Mouse (Mus musculus) thymus, postnatal 14 days (tissue): ENCODE measurements around the gene Cst9.
A peak's percentile ranks its signal among the peaks of the same experiment; 100 is the strongest.

Experiments used
- DNase-seq: peaks from one replicate; pipeline ENCODE4 v3.0.0; 2021

Gene Cst9

DNA sequence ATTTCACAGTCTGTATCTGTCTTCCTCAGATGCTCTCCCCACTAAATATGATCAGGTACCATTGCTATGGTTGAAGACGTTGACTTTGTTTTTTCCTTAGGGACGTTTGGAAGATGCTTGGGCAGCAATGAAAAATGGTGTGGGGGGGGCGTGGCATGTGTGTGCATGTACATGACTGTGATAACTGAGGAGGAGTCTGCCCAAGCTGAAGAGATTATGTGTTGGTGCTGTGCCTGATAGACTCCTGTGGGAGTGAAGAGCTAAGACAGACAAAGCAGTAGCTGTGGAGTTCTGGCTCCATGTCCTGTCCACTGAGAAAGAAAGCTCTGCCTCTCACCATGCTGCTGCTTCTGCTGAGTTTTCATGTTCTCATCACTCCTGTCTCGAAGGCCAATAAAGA lies at the start of gene Cst9:
Cst9 (plus strand) TSS at position 236 of the 400 bp plus-strand sequence.
- DNase-seq, result no peak

- no peak for DNase-seq
Measured at GRCm38 (mm10) chr2:148789142-148789541, 45.8 kb upstream of the Cst9 start, which contains the start of gene Cst12. Cst12 (plus strand) TSS chr2:148789361.

- DNase-seq, result no peak
Measured at GRCm38 (mm10) chr2:148798485-148798884, 36.5 kb upstream of the Cst9 start, which contains the start of gene Cst8. Cst8 (plus strand) TSS chr2:148798785.

DNA sequence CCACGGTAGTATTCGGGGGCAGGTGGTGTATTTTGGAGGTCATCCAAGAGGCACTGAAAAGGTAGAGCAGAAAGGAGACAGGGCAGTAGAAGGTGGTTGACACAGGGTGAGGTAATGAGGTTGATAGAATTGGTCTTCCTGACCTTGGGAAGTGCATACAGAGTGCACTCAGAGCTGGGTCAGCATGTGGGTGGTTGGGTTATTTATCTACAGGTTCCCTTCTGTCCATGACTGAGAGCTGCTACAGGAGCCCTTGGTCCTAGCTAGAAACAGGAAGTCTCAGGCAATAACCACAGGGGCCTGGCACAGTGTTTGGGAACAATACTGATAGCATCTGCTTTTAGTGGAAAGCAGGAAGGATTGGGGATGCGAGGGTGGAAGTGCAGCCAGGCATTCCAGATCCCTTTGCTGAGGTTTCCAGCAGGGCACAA lies 33.4 kb upstream of the Cst9 start:
- no peak for DNase-seq

GRCm38 (mm10) chr2:148806696-148807095 lies 28.3 kb upstream of the Cst9 start:
- DNase-seq, result no peak

GRCm38 (mm10) chr2:148819909-148820308 lies 15.0 kb upstream of the Cst9 start, which contains the start of gene Cst13:
Cst13 (plus strand) TSS chr2:148820081.
- DNase-seq, result no peak

GRCm38 (mm10) chr2:148825986-148826385 lies 9.0 kb upstream of the Cst9 start:
- no peak for DNase-seq

GRCm38 (mm10) chr2:148838075-148838777 lies 3.3 kb downstream of the Cst9 start:
- DNase-seq, result no peak

DNA sequence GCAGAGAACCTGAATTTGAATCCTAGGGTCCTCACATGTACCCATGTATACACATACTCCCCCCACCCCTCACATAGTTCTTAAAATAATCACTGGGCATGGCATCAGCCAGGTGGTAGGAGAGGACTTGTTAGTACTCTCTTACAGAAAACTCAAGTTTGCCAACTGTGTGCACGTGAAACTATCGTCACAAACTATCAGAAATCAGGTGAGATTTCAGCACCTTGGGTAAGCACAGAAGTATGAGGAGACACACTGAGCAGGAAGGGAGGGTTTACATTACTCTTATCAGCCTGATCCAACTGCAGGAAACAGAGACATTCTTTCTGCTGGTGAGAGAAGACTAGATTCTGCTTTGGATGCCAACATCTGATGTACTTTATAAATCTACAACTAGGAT lies 4.3 kb downstream of the Cst9 start:
- no peak for DNase-seq

DNA sequence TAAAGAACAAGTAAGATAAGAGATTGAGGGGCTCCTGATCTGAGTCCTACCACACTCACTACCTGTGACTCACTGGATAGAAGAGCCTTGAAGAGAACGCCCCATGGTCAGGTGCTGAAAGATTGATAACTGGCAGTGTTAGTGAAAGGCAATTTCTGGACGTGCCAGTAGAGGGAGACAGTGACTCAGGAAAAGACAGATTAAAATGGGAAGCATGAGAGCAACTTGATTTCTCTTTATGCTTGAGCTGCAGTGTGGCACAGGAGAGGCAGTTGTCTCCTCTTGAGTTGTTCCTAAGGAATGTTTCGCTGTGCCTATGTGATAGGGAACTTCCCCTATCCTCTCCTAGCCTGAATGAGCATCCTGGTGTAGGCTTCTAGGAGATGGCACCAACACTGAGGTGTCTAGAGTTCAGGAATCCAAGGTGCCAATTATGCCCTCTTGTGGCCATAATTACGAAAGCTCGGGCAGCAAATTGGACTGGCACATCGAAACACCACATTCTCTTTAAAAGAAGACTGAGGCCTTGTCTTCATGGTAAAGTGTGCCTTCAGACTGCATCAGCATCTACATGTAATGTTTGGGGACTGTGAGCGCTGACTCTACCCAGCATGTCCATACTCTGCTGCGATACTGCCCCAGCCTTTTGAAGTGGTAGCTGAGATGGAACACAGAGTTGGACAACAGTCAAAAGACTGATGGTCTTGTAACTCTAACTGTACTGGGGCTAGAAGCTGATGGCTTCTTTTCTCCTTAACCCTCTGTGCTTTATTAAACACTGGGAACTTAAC lies 16.4 kb downstream of the Cst9 start:
- DNase-seq, result peak; percentile 43

GRCm38 (mm10) chr2:148856630-148857400 lies 21.9 kb downstream of the Cst9 start:
- DNase-seq, result no peak

GRCm38 (mm10) chr2:148857506-148857905 lies 22.6 kb downstream of the Cst9 start:
- no peak for DNase-seq

GRCm38 (mm10) chr2:148860993-148861392 lies 26.0 kb downstream of the Cst9 start:
- no peak for DNase-seq

GRCm38 (mm10) chr2:148861693-148862092 lies 26.7 kb downstream of the Cst9 start:
- no peak for DNase-seq

DNA sequence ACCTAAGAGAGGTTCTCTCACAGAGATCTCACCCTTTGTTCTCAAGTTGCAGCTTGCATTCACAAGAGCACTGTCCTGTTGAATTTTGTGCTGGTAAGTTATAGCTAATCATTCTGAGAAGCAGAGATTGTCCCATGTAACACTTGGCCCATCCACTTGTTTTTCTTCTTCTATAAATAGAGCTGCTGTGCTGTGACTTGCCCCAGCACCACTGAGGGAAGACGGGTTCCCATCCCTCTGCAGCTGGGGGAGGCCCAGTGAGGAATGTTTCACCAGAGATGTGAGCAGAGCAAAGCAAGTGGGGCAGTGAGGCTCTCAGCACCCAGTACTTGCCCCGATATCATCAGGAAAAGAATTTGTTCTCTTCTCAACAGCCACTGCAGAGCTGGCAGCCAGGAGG lies 30.0 kb downstream of the Cst9 start, which contains the start of gene 9230104L09Rik:
9230104L09Rik (minus strand) TSS at position 73 of the 400 bp plus-strand sequence.
- no peak for DNase-seq

DNA sequence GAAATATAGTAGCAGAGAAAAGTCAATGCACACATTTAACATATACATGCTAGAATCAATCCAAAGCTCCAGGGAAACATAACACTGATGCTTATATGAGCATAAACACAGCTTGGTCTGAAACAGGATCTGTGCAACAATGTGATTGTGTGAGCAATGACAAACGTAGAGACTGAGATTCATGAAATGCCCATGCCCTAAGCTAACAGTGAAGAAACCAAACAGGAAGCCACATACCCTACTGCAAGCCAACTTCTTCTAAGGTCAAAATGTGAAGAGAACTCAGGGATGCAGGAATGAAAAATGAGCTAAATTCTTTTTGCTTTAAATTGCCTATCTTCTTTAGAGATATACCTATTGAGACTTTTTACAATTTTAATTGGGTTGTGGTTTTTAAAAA lies 34.0 kb downstream of the Cst9 start:
- no peak for DNase-seq

DNA sequence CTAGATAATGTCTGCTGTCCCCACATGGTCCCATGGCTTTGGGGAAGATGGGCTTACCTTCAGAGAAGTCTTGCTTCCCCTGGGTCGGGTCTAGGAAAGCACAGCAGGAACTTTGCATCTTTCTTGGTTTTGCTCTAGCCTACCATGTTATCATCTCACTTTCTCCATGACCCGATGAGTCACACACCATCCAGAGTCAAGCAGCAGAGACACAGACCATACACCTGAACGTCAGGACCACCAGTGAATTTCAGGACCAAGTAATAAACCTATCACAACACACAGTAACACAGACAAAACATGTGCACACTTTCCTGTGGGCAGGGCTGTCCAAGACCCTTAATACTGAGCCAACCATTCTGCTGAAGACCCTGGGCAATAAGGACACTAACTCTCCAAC lies 35.6 kb downstream of the Cst9 start:
- no peak for DNase-seq

GRCm38 (mm10) chr2:148872860-148873259 lies 37.9 kb downstream of the Cst9 start:
- DNase-seq, result no peak

DNA sequence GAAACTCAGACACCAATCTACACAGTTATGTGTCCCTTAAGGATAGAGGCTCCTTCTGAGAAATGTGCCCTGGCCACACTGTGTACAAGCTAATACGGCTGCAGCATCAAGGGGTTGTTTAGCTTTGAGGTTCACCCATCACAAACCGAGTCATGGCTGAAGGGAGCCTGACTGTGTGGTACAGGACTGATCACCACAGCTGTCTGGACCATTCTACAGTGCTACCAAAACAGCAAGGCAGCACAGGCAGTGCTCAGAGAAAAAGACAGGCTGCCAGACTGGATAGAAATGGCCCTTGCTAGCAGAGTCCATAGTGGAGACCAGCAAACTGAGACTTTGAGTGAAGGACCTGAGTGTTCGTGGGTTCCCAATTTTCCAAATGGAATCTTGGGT lies 39.3 kb downstream of the Cst9 start:
- no peak for DNase-seq

- DNase-seq, result no peak
Measured at GRCm38 (mm10) chr2:148874617-148875334, 39.8 kb downstream of the Cst9 start.

DNA sequence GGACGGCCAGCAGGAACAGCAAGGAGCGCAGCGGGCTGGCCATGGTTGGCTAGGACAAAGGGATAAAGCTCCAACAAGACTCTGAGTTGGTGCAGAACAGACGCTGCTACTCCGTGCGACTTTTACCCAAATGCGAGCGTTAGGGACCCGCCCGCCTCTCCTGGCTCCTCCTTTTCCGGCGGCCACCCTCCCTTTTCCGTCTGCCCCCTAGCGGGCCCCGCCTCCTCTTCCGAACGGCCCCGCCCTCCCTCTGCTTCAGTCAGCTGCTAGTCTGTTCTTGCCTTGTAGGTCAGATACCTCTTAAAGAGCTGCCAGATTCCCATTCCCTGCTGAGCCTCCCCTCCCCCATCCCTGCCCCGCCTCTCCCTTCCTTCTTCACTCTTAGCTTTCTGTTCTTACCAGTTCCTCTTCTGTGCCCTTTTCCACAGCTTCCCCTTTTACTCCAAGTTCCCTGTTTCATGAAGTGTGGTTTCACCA lies 40.4 kb downstream of the Cst9 start, which contains the start of gene Cst3:
Cst3 (minus strand) TSS at position 358 of the 477 bp plus-strand sequence.
- peak; percentile 93 for DNase-seq
